Mouse (Mus musculus) c-Kit-negative CD71-positive TER-119-positive erythroid progenitor cells, embryonic 14.5 days (primary cell): ENCODE results near the gene Rabep1.

Experiments used
- DNase-seq: peaks from one replicate; pipeline ENCODE4 v3.0.0-alpha.2; 2013; ENCODE audit warnings: low read depth, low spot score

Rabep1 gene

DNA sequence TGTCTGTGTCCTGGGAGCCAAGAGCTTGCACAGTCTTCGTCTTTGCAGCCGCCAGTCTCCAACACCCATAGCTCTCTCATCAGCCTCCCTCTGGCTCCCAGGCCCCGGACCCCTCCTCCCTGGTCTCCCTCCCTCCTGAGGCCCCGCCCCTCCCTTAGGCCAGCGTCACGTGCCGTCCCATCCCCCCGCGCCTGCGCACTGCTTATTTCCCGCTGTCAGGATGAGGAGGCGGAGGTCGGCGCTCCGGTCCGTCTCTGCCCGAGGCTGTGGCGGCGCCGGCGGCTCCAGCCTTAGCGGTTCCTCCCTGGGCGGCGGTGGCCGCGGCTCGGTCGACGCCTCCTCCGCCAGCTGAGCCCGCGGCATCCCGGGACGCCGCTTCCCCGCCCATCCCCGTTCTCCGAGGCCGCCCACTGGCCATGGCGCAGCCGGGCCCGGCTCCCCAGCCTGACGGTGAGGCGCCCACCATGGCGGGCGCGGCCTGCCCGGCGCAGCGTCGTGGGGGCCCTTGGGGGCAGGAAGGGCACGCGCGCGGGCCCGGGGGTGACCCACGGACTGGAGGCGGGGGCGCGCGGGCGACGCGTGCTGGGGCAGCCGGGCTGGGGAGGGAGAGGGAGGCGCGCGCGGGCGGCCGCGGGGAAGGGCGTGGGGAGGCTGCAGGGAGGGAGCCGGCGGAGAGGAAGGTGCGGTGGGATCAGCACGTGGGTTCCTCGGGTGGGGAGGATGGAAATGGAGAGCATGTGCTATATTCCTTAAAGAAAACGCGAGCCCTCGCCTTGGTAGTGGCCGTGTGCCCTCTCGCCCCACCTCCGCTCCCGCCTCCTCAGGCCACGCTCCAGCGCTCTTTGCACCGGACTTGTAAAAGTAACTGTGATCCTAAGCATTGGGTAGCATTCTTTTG, at the start of gene Rabep1:
TSS of gene Rabep1 (plus strand) at position 220 of the 898 bp plus-strand sequence.
- DNase-seq, result peak; percentile 64

- DNase-seq, result no peak
These were observed 42.2 kb upstream of the Rabep1 start for GRCm38 (mm10) chr11:70802208-70802864.

DNA sequence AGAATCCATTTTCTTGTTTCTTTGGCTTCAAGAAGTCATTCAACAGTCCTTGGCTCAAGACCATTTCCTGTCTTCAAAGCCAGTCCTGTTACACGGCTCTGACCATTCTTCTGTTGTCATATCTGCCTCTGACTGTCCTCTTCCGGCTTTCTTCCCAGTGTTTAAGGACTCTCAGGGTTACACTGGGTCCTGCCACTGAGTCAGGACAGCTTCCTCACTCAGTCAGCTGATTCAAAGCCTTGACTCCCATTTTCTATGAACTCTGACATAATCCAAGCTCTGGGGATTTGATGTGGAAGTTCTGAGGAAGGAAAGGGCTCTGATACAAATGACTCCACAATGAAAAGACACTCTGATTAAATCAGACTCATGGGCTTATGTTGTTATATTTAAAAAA, 41.7 kb upstream of the Rabep1 start:
- DNase-seq, result no peak

GRCm38 (mm10) chr11:70803711-70804200, 40.8 kb upstream of the Rabep1 start:
- no peak for DNase-seq

DNA sequence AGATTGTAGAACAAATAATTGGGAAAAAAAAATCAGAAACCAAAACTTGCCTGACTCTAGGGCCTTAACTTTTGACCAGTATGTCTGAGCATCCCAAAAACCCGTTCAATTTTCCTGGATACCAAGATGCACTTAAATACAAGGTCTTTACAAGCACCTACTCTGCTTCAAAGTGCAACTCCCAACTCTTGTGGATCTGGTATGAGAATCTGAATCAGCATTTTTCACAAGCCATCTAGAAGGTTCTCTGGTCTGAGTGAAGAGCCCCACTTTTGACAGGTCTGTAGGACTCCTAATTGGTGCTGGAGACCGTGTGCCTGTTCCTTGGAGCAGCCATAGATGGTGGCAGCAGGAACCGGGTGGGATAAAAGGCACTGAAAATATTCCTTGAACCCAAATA, 40.2 kb upstream of the Rabep1 start:
- DNase-seq, result no peak

- DNase-seq, result no peak
These were observed 38.9 kb upstream of the Rabep1 start for GRCm38 (mm10) chr11:70805641-70806175.

DNA sequence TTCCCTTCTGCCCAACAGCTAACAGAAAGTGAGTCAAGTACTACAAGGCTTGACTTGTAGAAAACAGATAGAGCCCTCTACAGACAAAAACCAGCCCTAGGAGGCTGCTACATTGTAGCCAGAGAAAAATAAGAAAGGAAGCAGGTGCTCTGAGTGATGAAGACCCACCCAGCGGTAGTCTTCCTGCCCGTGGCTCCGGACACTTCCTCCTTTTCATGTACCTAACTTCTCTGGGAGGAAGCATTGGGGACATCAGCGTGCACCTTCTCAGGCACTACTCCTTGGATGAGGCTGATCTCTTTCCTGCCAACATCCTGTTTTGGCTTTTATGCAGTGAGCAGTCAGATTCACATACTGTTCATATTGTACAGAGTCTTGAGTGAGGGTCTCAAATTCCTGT, 37.9 kb upstream of the Rabep1 start:
- DNase-seq, result no peak

DNA sequence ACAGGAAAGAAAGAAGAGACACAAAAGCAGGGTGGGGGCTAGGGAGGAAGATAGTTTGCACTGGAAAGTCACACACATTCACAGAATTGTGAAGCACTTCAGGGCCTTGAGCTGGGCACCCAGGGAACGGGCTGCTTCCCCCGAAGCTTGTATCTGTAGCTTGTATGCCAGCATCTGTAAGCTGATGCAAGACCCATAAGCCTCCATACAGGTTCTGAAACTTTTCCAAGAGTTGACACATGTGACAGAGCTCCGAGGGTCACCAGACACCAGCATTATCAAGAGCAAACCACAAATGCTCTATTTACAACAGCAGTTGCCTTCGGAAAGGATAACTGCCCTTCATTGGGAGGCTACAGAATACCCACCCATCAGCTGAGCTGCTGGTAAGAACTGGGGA, 36.9 kb upstream of the Rabep1 start:
- DNase-seq, result no peak

DNA sequence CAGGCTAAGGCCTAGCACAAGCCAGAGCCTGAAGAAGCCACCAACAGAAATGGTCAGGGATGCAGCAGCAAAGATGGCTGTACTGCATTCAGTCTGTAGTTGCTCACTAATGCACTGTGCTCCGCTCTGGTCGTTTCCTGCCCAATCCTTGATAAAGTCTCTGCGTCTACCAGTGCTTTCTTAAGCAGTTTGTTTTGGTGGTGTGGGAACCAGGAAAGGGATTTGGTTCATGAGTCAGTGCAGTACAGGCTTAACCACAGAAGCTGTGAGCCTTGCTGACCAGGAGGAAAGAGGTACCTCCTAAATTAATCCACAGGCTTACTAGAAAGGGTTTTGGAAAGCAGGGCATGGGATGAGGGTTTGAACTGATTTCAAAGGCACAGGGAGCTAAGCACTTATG, 36.5 kb upstream of the Rabep1 start:
- DNase-seq, result no peak

DNA sequence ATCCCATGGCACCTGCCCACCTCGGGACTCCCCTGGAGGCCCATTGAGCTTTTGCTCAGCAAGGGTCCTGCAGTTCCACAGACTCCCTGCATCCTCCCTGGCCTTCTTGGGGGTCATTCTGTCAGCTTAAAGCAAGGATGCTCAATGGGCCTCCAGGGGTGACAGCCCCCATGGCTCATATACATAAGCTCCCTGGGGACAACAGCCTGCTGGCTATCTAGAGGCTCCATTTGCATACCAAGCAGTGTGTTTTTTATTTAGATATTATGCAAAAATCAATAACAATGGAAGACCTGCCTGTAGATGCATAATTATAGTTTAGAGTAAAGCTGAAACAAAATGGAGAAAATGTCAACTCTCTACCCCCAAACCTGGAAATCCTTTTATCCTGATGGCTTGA, 35.6 kb upstream of the Rabep1 start:
- DNase-seq, result no peak

DNA sequence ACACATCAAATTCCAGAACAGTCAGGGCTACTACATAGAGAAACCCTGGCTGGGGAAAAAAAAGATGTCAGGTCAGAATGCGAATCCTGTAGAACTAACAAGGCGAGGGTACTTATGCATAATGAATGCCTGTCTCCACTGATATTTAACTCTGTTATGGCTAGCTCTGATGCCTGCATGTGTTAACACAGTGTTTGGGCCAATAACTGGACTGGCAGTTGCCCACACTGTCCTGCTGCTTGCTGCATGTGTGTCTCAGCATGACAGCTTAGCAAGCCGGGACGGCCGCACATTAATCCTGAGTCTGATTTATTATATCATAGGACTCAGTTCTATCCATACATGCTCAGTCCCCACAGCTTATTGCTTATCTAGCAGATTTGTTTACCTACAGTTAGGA, 33.5 kb upstream of the Rabep1 start:
- no peak for DNase-seq

- no peak for DNase-seq
These were observed 32.9 kb upstream of the Rabep1 start for GRCm38 (mm10) chr11:70811471-70812240.

- no peak for DNase-seq
These were observed 32.2 kb upstream of the Rabep1 start, which contains the start of gene Scimp for GRCm38 (mm10) chr11:70812365-70812764. Scimp (minus strand) TSS chr11:70812586.

DNA sequence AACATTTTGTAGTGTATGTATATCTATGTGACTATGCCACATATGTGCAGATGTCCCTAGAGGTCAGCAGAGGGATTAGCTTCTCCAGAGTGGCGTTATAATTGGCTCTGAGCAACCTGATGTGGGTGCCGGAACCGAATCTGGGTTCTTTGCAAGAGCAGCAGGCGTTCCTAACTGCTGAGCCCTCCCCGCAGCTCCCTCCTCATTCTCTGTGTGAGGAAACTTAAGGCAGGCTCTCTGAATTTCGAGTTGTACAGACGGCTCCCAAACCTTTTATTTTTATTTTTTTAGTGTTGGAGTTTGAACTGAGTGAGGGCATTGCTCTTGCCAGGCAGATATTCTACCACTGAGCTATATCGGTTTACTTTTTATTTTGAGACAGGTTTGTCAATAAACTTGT, 29.5 kb upstream of the Rabep1 start:
- no peak for DNase-seq

- DNase-seq, result peak; percentile 44
These were observed 29.0 kb upstream of the Rabep1 start for GRCm38 (mm10) chr11:70815498-70816078.

- no peak for DNase-seq
These were observed 27.8 kb upstream of the Rabep1 start for GRCm38 (mm10) chr11:70816770-70817169.

GRCm38 (mm10) chr11:70820120-70820519, 24.5 kb upstream of the Rabep1 start:
- DNase-seq, result no peak

- no peak for DNase-seq
These were observed 22.6 kb upstream of the Rabep1 start for GRCm38 (mm10) chr11:70821728-70822591.

DNA sequence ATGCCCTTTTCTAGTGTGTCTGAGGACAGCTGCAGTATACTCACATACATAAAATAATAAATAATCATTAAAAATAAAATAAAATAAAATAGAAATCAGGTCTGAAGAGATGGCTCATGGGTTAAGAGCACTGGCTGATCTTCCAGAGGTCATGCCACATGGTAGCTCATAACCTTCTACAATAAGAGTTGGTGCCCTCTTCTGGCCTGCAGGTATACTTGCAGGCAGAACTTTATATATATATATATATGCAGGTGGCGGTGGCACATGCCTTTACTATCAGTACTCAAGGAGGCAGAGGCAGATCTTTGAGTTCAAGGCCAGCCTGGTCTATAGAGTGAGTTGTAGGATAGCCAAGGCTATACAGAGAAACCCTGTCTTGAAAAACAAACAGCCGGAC, 18.4 kb upstream of the Rabep1 start:
- no peak for DNase-seq

DNA sequence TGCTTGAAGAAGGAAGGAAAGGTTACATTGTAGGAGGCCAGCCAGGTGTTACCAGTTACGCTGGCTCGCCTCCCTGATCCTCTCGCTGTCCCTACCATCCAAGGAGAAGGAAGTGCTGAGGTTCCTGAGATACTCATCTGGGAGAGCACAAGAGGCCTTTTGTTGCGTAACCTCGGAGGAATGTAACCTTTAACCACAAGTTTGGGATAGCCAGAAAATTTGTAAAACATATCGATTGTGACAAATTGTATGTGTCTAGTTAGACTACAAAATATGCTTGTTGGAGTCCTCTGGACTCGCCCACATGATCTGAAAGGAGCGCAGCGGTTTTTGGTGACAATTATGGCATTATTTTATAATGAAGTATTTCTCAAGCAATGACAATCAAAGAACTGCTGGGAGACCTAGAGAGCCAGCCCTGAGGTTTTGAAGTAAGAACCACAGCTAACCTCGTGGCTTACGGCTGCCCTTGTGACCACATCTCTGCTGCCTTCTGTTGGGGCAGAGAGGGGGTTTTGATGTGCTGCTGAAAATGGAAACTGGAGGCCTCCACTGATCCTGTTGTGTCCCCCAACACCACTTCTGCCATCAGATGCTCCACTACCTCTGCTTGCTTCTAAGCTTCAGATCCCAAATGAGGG, 15.5 kb upstream of the Rabep1 start:
- no peak for DNase-seq
